Mouse (Mus musculus): ENCODE results near the gene Epha1. TPM values are rescaled to one million over a fixed set of nuclear protein-coding genes. Genes with fewer than 3 reads are reported as not detected.

Gene Epha1
- polyA plus RNA-seq, 1 experiment from 2014 or later, result 13.7 TPM

GRCm38 (mm10) chr6:42352486-42352846, 20.6 kb downstream of the Epha1 start:
- Histone ChIP-seq H3K4me2 (replicated peaks; ENCODE audit: low read depth) (0 out of 2 replicates have a peak overlapping the region, but pooled peaks have one; percentile 27), H3K27me3 (replicated peaks; ENCODE audit: control insufficient read depth, insufficient read depth, low read length) (no peaks in the 10 kb centered on the region), H3K4me3 (ENCODE audit: low read depth, low read length) (no peak overlapping the region), H3K36me3 (ENCODE audit: control insufficient read depth, insufficient read depth) (peaks cover 32% of the 10 kb centered on the region), H3K27ac (ENCODE audit: low read depth, low read length) (no peak overlapping the region), H3K9ac (ENCODE audit: low read depth, low read length) (no peak overlapping the region), H3K4me1 (replicated peaks; ENCODE audit: control insufficient read depth, insufficient read depth, low read length) (peaks cover 20% of the 10 kb centered on the region), H3K9me3 (ENCODE audit: control insufficient read depth) (no peaks in the 10 kb centered on the region)
- WGBS, result 85% methylated on average over 1 of the region's 1 CpGs
- no peak for TF ChIP-seq CTCF (IDR thresholded peaks at IDR 0.05; ENCODE audit: low read depth)
- ATAC-seq, result no peak

- Histone ChIP-seq H3K4me1 (replicated peaks; ENCODE audit: control insufficient read depth, insufficient read depth, low read length) (peaks cover 20% of the 10 kb centered on the region), H3K9me3 (ENCODE audit: control insufficient read depth) (no peaks in the 10 kb centered on the region), H3K4me3 (ENCODE audit: low read depth, low read length) (peak overlapping the region; percentile 89), H3K27ac (ENCODE audit: low read depth, low read length) (no peak overlapping the region; the same call in 1 of the 2 replicates), H3K9ac (ENCODE audit: low read depth, low read length) (no peak overlapping the region), H3K36me3 (ENCODE audit: control insufficient read depth, insufficient read depth) (peaks cover 27% of the 10 kb centered on the region), H3K4me2 (replicated peaks; ENCODE audit: low read depth) (peak overlapping the region; percentile 96), H3K27me3 (replicated peaks; ENCODE audit: control insufficient read depth, insufficient read depth, low read length) (no peaks in the 10 kb centered on the region)
- TF ChIP-seq CTCF (IDR thresholded peaks at IDR 0.05; ENCODE audit: low read depth), result no peak
- 54% methylated on average over 7 of the region's 7 CpGs for WGBS
- ATAC-seq, result no peak
Measured at GRCm38 (mm10) chr6:42351776-42352485, 21.1 kb downstream of the Epha1 start.

- peaks cover 19% of the 10 kb centered on the region for H3K36me3 ChIP-seq (ENCODE audit: control insufficient read depth, insufficient read depth)
- peak overlapping the region; percentile 96 for H3K4me2 ChIP-seq (replicated peaks; ENCODE audit: low read depth)
- H3K4me3 ChIP-seq (ENCODE audit: low read depth, low read length), result peak overlapping the region; percentile 89
- no peaks in the 10 kb centered on the region for H3K9me3 ChIP-seq (ENCODE audit: control insufficient read depth)
- TF ChIP-seq CTCF (IDR thresholded peaks at IDR 0.05; ENCODE audit: low read depth), result no peak
- H3K9ac ChIP-seq (ENCODE audit: low read depth, low read length), result peak overlapping the region; percentile 91
- H3K27me3 ChIP-seq (replicated peaks; ENCODE audit: control insufficient read depth, insufficient read depth, low read length), result no peaks in the 10 kb centered on the region
- no peak overlapping the region for H3K27ac ChIP-seq (ENCODE audit: low read depth, low read length)
- WGBS, result 41% methylated on average over 13 of the region's 13 CpGs
- ATAC-seq, result no peak
- H3K4me1 ChIP-seq (replicated peaks; ENCODE audit: control insufficient read depth, insufficient read depth, low read length), result peaks cover 20% of the 10 kb centered on the region
Measured at GRCm38 (mm10) chr6:42350968-42351775, 21.9 kb downstream of the Epha1 start.

- H3K27ac ChIP-seq (ENCODE audit: low read depth, low read length), result peak overlapping the region; percentile 93
- peak overlapping the region; percentile 96 for H3K4me2 ChIP-seq (replicated peaks; ENCODE audit: low read depth)
- peaks cover 20% of the 10 kb centered on the region for H3K4me1 ChIP-seq (replicated peaks; ENCODE audit: control insufficient read depth, insufficient read depth, low read length)
- no peaks in the 10 kb centered on the region for H3K9me3 ChIP-seq (ENCODE audit: control insufficient read depth)
- peaks cover 10% of the 10 kb centered on the region for H3K36me3 ChIP-seq (ENCODE audit: control insufficient read depth, insufficient read depth)
- H3K27me3 ChIP-seq (replicated peaks; ENCODE audit: control insufficient read depth, insufficient read depth, low read length), result no peaks in the 10 kb centered on the region
- H3K9ac ChIP-seq (ENCODE audit: low read depth, low read length), result peak overlapping the region; percentile 91
- no peak for TF ChIP-seq CTCF (IDR thresholded peaks at IDR 0.05; ENCODE audit: low read depth)
- peak; percentile 12 for ATAC-seq
- WGBS, result 1% methylated on average over 69 of the region's 72 CpGs
- peak overlapping the region; percentile 89 for H3K4me3 ChIP-seq (ENCODE audit: low read depth, low read length)
Measured at GRCm38 (mm10) chr6:42350021-42350967, 22.8 kb downstream of the Epha1 start.

- under 1% methylated on average over 23 of the region's 36 CpGs for WGBS
- Histone ChIP-seq H3K4me3 (ENCODE audit: low read depth, low read length) (peak within 1 kb of the TSS; percentile 89), H3K4me2 (replicated peaks; ENCODE audit: low read depth) (peak within 1 kb of the TSS; percentile 96), H3K27me3 (replicated peaks; ENCODE audit: control insufficient read depth, insufficient read depth, low read length) (no peaks in the 10 kb centered on the region), H3K4me1 (replicated peaks; ENCODE audit: control insufficient read depth, insufficient read depth, low read length) (peaks cover 20% of the 10 kb centered on the region), H3K36me3 (ENCODE audit: control insufficient read depth, insufficient read depth) (peaks cover 9% of the 10 kb centered on the region; the same call in 1 of the 2 replicates), H3K9ac (ENCODE audit: low read depth, low read length) (peak within 1 kb of the TSS; percentile 91), H3K9me3 (ENCODE audit: control insufficient read depth) (no peaks in the 10 kb centered on the region), H3K27ac (ENCODE audit: low read depth, low read length) (peak within 1 kb of the TSS; percentile 93)
- ATAC-seq, result peak; percentile 94
- TF ChIP-seq CTCF (IDR thresholded peaks at IDR 0.05; ENCODE audit: low read depth), result peak; percentile 68
Measured at GRCm38 (mm10) chr6:42349426-42350020, 23.5 kb downstream of the Epha1 start, which contains the start of gene Zyx. Zyx (plus strand) TSS chr6:42349630.
